Mouse (Mus musculus): ENCODE measurements around the gene Tekt5. TPM values are rescaled to one million over a fixed set of nuclear protein-coding genes. Genes with fewer than 3 reads are reported as not detected.
A peak's percentile ranks its signal among the peaks of the same experiment; 100 is the strongest.

Tekt5 gene
- polyA plus RNA-seq, 1 experiment from 2014 or later = 0.74 TPM

DNA sequence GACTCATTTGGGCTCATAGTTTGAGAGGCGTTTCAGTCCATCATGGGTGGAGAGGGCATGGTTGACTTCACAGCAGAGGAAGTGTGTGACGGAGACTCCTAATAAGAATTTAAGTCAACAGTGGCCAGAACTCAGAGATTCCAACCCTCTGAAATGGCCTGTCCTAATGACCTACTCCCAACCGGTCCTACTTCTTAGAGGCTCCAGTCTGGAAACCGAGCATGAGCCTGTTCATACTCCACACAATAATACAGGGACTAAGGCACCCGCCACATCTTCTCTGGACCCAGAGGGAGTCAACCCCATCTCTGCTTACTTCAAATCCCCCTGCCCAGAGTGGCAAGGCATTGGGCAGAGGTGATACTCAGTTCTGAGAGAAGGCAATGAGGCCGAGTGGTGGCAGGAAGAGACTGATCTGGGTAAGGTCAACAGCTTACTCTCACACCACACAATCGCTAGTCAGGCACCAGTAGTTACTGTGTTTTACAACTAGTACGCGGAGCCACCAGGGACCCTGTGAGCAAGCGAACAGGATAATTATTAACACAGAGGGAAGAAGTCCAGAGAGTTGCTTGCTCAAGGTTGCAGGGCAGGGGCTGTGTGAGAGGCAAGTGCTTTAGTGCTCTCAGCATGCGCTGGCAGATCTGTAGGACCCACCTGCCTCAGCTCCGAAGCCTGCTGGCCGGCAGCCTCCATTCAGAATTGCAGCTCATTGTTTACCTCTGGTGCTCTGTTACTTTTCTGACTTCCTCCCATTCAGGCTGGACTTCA is 67.5 kb downstream of the Tekt5 start:
- no peaks in the 10 kb centered on the region for H3K4me1 ChIP-seq
- H3K27ac ChIP-seq = no peak overlapping the region
- WGBS = 67% methylated on average over 13 of the region's 13 CpGs
- no peaks in the 10 kb centered on the region for H3K27me3 ChIP-seq
- H3K4me3 ChIP-seq = no peak overlapping the region
- no peak overlapping the region for H3K4me2 ChIP-seq
- no peak for ATAC-seq
- no peaks in the 10 kb centered on the region for H3K36me3 ChIP-seq (ENCODE audit: poor library complexity, severe bottlenecking)
- no peaks in the 10 kb centered on the region for H3K9me3 ChIP-seq (replicated peaks)
- H3K9ac ChIP-seq = no peak overlapping the region

DNA sequence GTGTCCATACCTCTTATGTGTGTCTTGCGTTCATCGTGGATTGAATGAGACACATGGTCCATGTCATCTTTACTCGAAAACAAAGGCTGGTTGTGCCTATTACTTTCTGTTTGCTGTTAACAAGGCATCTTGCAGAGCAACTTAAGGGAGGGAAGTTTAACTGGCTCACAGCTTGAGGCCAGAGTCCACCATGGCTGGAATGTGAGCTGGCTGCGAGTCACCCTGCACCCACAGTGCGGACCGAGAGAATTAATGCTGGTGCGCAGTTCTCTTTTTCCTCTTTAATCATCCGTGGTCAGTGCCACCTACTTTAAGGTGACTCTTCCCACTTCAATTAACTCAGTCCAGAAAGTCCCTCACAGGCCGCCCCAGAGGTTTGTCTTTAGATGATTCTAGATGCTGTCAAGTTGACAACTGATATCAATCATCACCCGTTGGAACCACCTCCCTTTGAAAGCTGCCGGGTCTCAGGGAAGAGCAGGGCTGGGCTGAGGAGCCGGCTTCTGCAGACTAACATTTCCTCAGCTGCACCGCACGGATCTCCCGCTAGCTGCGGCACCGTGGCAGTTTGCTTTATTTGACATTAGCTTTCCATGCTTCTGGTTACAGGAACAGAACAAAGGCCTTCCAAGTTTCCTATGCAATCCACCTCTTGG is 75.2 kb downstream of the Tekt5 start:
- no peaks in the 10 kb centered on the region for H3K36me3 ChIP-seq (ENCODE audit: poor library complexity, severe bottlenecking)
- H3K4me3 ChIP-seq = no peak overlapping the region
- H3K27me3 ChIP-seq = no peaks in the 10 kb centered on the region
- H3K4me1 ChIP-seq = no peaks in the 10 kb centered on the region
- no peak overlapping the region for H3K4me2 ChIP-seq
- no peaks in the 10 kb centered on the region for H3K9me3 ChIP-seq (replicated peaks)
- no peak for ATAC-seq
- H3K27ac ChIP-seq = no peak overlapping the region
- no peak overlapping the region for H3K9ac ChIP-seq
- WGBS = 67% methylated on average over 17 of the region's 17 CpGs

DNA sequence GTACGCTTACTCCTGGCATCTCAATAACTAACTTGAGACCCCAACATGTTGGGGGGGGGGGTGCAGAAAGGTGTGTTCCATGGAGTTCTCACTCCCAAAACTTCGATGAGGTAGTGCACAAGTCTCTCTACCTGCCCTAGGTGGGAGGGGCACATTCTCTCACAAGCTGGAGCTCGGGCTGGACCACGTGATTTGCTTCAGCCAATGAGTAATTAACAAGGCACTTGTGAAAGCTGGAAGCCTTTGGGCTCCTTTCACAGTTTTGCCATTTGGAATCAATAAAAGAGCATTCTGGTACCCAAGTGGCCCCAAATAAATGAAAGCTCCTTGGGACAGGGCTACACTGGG is 78.1 kb downstream of the Tekt5 start:
- no peak overlapping the region for H3K9ac ChIP-seq
- H3K36me3 ChIP-seq (ENCODE audit: poor library complexity, severe bottlenecking) = no peaks in the 10 kb centered on the region
- H3K4me1 ChIP-seq = peaks cover 7% of the 10 kb centered on the region; the same call in 1 of the 2 replicates
- no peak overlapping the region for H3K27ac ChIP-seq
- no peak overlapping the region for H3K4me2 ChIP-seq
- no peak overlapping the region for H3K4me3 ChIP-seq
- no peaks in the 10 kb centered on the region for H3K9me3 ChIP-seq (replicated peaks)
- ATAC-seq = no peak
- 62% methylated on average over 4 of the region's 4 CpGs for WGBS
- peaks cover 15% of the 10 kb centered on the region for H3K27me3 ChIP-seq

DNA sequence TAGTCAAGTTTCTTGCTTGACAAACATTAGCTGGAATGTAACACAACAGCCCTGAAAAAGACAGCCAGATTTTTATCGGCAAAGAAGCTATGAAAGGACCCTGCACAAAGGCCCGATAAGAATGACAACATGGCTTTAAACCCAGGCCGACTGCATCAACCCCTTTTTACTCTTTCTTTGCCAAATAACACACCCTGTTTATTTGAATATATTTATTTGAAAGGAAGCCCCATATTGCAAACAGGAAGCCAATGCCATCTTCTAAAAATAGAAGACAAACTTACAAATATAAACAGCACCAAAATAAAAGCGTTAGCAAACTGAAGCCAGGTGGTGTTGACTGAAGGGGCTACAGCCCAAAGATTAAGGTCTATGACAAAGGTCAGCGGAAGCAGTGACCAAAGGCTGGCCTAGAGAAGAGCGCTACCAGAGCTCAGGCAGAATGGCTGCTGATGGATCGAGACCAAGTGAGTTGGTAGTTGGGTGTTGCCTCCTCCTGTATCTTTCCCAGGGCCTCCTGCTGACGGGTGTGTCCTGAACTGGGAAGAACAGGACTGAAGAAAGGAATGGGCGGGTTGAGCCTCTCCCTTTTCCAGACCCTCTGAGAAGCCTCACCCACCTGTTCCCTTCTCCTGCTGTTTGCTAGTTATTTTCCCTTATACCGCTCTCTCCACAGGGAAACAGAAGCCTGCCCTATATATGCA is 78.6 kb downstream of the Tekt5 start:
- Histone ChIP-seq H3K36me3 (ENCODE audit: poor library complexity, severe bottlenecking) (no peaks in the 10 kb centered on the region), H3K27me3 (peaks cover 20% of the 10 kb centered on the region), H3K9ac (no peak overlapping the region), H3K4me3 (no peak overlapping the region), H3K27ac (no peak overlapping the region), H3K9me3 (replicated peaks) (no peaks in the 10 kb centered on the region), H3K4me1 (peaks cover 7% of the 10 kb centered on the region; the same call in 1 of the 2 replicates), H3K4me2 (no peak overlapping the region)
- 86% methylated on average over 9 of the region's 10 CpGs for WGBS
- ATAC-seq = no peak

DNA sequence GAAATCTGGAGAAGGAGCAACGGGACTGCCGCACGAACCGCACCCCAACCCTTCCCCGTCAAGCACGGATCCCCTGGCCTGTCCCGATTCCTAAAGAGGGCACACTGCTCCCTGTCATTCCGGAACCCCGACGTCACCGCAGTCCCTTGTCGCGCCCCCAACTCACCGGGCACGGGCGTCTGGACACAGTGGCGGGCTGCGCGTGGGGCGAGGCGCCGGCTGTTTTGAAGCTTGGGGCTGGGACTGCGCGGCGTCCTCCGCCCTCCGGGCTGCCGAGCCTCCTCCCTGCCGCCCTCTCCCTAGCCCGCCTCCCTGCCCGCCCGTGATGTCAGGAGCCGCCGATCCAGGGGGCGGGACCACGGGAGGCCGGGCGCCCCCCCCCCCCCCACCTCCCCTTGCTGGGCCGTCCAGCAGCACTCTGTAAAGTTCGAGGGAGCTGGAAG is 81.6 kb downstream of the Tekt5 start, which contains the start of gene Emp2:
TSS of gene Emp2 (minus strand) at position 323 of the 443 bp plus-strand sequence.
- Histone ChIP-seq H3K9me3 (replicated peaks) (no peaks in the 10 kb centered on the region), H3K4me2 (peak within 1 kb of the TSS; percentile 83), H3K27ac (no peak within 1 kb of the TSS), H3K4me3 (peak within 1 kb of the TSS; percentile 43), H3K4me1 (peaks cover 7% of the 10 kb centered on the region; the same call in 1 of the 2 replicates), H3K36me3 (ENCODE audit: poor library complexity, severe bottlenecking) (no peaks in the 10 kb centered on the region), H3K9ac (peak within 1 kb of the TSS; percentile 57), H3K27me3 (peaks cover 21% of the 10 kb centered on the region)
- under 1% methylated on average over 33 of the region's 40 CpGs for WGBS
- ATAC-seq = peak; percentile 90

DNA sequence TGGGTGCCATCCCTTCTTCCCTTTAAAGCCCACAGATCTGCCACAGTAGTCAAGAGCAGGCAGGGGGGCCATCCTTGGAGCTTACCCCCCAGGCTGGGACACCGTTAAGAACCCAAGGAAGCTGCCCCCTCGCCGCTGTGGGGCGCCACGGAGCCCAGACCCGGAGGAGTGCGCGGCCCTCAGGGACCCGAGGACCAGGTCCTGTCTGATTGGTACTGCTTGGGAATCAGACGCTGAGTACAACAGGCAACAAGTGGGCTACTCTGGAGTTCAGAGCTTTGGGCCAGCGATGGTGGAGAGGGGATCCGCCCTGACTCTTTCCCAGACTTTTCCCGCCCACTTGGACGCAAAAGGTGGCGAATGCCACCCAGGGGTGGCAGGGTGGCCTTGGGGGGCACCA is 82.1 kb downstream of the Tekt5 start:
- peak; percentile 67 for ATAC-seq
- H3K27me3 ChIP-seq = peaks cover 21% of the 10 kb centered on the region
- 1% methylated on average over 15 of the region's 15 CpGs for WGBS

DNA sequence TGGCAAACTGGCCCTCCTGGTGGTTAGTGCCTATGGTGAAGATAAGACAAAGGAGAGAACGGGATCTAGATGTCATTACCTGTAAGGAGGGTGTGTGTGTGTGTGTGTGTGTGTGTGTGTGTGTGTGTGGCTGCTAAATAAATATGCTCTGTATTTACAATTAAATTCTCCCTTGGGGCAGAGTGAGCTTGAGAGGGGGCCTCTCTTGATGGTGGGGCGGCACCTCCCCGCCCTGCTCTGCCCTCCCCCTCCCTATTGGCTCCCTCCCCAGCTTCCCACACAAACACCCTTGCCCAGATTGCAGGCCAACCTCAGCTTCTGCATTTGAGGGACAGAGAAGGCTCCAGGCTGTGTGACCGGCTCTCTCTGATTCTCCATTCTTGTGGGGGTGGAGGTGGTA is 83.3 kb downstream of the Tekt5 start:
- Histone ChIP-seq H3K27ac (no peak overlapping the region), H3K9ac (no peak overlapping the region), H3K4me2 (no peak overlapping the region), H3K36me3 (ENCODE audit: poor library complexity, severe bottlenecking) (no peaks in the 10 kb centered on the region), H3K4me3 (no peak overlapping the region), H3K27me3 (peaks cover 21% of the 10 kb centered on the region), H3K4me1 (peaks cover 10% of the 10 kb centered on the region; the same call in 1 of the 2 replicates), H3K9me3 (replicated peaks) (no peaks in the 10 kb centered on the region)
- no peak for ATAC-seq
- WGBS = 87% methylated on average over 4 of the region's 4 CpGs

More for the DNA sequence above, 82.1 kb downstream of the Tekt5 start:
- Histone ChIP-seq H3K4me1 (peaks cover 7% of the 10 kb centered on the region; the same call in 1 of the 2 replicates), H3K36me3 (ENCODE audit: poor library complexity, severe bottlenecking) (no peaks in the 10 kb centered on the region), H3K9me3 (replicated peaks) (no peaks in the 10 kb centered on the region), H3K9ac (peak overlapping the region; percentile 57), H3K4me2 (peak overlapping the region; percentile 83), H3K27ac (no peak overlapping the region), H3K4me3 (peak overlapping the region; percentile 43)

DNA sequence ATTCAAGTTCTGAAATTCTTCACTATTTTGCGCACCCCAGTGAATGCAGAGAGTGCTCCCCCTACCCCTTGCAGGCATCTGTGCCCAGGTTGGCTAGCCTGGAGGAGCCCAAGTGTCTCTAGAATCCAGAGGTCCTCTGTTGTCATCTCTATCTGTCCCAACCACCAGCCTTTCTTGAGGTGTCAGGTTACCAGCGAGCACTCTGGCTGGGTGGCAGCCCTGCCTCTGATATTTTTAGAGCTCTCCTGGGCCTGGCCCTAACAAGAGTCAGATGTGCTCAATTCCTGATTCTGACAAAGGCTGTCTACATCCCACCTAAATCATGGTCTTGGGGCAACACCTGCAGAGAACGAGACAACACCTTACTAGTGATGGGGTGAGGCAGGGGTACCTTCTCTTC is 84.2 kb downstream of the Tekt5 start:
- ATAC-seq = no peak
- H3K4me1 ChIP-seq = peaks cover 10% of the 10 kb centered on the region; the same call in 1 of the 2 replicates
- WGBS = 67% methylated on average over 3 of the region's 3 CpGs
- H3K4me3 ChIP-seq = no peak overlapping the region
- no peak overlapping the region for H3K27ac ChIP-seq
- H3K9ac ChIP-seq = no peak overlapping the region
- H3K9me3 ChIP-seq (replicated peaks) = no peaks in the 10 kb centered on the region
- no peaks in the 10 kb centered on the region for H3K36me3 ChIP-seq (ENCODE audit: poor library complexity, severe bottlenecking)
- H3K4me2 ChIP-seq = no peak overlapping the region
- H3K27me3 ChIP-seq = peaks cover 21% of the 10 kb centered on the region

DNA sequence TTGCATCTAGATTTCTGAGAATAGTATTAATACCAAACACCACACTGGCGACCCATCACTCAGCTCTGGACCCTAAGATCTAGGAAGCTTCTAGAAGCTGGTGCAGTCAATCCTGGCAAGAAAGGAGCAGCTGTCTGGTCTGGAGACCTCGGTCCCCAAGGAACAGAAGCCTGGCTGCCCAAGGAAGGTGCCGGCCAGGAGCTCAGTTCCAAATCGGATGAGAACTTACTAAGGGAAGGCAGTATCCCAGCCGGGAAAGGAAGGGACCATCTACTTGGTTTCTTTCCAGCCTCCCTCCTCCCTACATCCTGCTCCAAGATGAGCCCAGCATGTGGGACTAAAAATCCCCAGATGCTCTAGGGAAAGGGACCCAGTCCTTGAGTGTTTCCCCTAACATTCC is 84.8 kb downstream of the Tekt5 start:
- Histone ChIP-seq H3K27ac (no peak overlapping the region), H3K4me1 (peaks cover 10% of the 10 kb centered on the region; the same call in 1 of the 2 replicates), H3K4me2 (no peak overlapping the region), H3K9ac (no peak overlapping the region), H3K36me3 (ENCODE audit: poor library complexity, severe bottlenecking) (no peaks in the 10 kb centered on the region), H3K9me3 (replicated peaks) (no peaks in the 10 kb centered on the region), H3K27me3 (peaks cover 21% of the 10 kb centered on the region), H3K4me3 (no peak overlapping the region)
- no peak for ATAC-seq
- WGBS = 78% methylated on average over 5 of the region's 5 CpGs

Other genes starting within 250 kb of the Tekt5 start
- 0.34 TPM in 1 of 2 replicates, not detected in the other for gene Rpl39l, start 225.3 kb downstream of the Tekt5 start, polyA plus RNA-seq (2015; fragmentation: Nextera tagmentation; extraction: Ambion mirVana)
- 0.27 and 0.30 TPM in 2 replicates for gene Atf7ip2, start 202.8 kb downstream of the Tekt5 start, polyA plus RNA-seq (2015; fragmentation: Nextera tagmentation; extraction: Ambion mirVana)
- gene Emp2, start 81.5 kb downstream of the Tekt5 start, polyA plus RNA-seq (2015; fragmentation: Nextera tagmentation; extraction: Ambion mirVana) = 2.2 and 2.3 TPM in 2 replicates
- 51.9 and 56.4 TPM in 2 replicates for gene Nubp1, start 16.5 kb upstream of the Tekt5 start, polyA plus RNA-seq (2015; fragmentation: Nextera tagmentation; extraction: Ambion mirVana)
- 37.1 and 39.8 TPM in 2 replicates for gene Tvp23a, start 51.9 kb upstream of the Tekt5 start, polyA plus RNA-seq (2015; fragmentation: Nextera tagmentation; extraction: Ambion mirVana)
- 0.29 and 0.40 TPM in 2 replicates for gene Ciita, start 84.6 kb upstream of the Tekt5 start, polyA plus RNA-seq (2015; fragmentation: Nextera tagmentation; extraction: Ambion mirVana)
- 15.0 and 17.3 TPM in 2 replicates for gene Dexi, start 147.6 kb upstream of the Tekt5 start, polyA plus RNA-seq (2015; fragmentation: Nextera tagmentation; extraction: Ambion mirVana)
- 54.3 and 61.7 TPM in 2 replicates for gene Clec16a, start 149.8 kb upstream of the Tekt5 start, polyA plus RNA-seq (2015; fragmentation: Nextera tagmentation; extraction: Ambion mirVana)

All from forebrain, embryonic 13.5 days (tissue).